In the genomic region with DNA sequence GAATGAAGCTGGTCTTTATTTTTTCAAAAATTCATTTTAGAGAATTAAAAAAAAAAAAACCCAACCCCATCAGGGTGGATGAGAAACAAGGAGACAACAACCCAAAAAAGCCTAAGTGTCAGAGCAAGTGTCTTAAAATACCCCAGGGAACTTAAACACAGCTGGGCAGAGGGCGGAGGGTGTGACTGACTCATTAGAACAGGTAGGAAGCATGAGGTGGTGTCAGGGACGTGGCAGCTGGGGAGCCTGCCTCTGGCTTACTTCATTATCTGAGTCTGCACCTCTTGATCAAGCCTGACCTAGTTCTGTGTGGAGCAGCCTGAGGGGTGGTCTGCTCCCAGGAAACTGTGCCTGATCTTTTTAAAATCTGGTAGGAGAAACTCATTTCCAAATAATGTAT, we compare ENCODE assay signal across 22 mouse cellular contexts. TPM values are rescaled to one million over a fixed set of nuclear protein-coding genes. Genes with fewer than 3 reads are reported as not detected.
DNase-seq lines count a peak whose midpoint lies in the region; ATAC-seq lines count a peak whose summit lies in the region.
"Had no signal": no experiment of that assay in that cellular context is flagged by ENCODE, and none has a peak within 500 bp of the region (broad histone marks: within the 10 kb centered on the region; RNA-seq: fewer than 3 reads in every experiment).

No protein-coding gene starts in this region.

- H3K4me3 ChIP-seq in hindbrain, embryonic 11.5 days (ENCODE audit: low read depth, low read length), result no peak overlapping the region
- H3K4me3 ChIP-seq: forebrain, embryonic 10.5 days; forebrain, embryonic 13.5 days; hindbrain, embryonic 13.5 days had no signal

- H3K9ac ChIP-seq in hindbrain, embryonic 11.5 days (ENCODE audit: low read depth, low read length), result no peak overlapping the region
- H3K9ac ChIP-seq: forebrain, embryonic 13.5 days; hindbrain, embryonic 13.5 days had no signal

- DNase-seq in frontal cortex, postnatal 10 days (ENCODE audit: low spot score in 2 of 2), result no peak
- DNase-seq in left cerebral cortex, postnatal 25 days (ENCODE audit: low spot score in 2 of 2), result peak; percentile 33 to 71
- no peak for DNase-seq in left cerebral cortex, postnatal 4 days
- peak; percentile 45 for DNase-seq in right cerebral cortex, postnatal 25 days
- no peak for DNase-seq in right cerebral cortex, postnatal 14 days
- DNase-seq in testis, postnatal 14 days (ENCODE audit: low spot score), result no peak
- no peak for DNase-seq in hindbrain, embryonic 11.5 days (ENCODE audit: low spot score)
- DNase-seq: adrenal gland, adult 8-10 months; adrenal gland, postnatal 25 days; cerebellum, adult 18-20 months; cerebellum, adult 9-10 months; cerebellum, postnatal 14 days; gastrocnemius, postnatal 25 days had no signal

- no peaks in the 10 kb centered on the region for H3K36me3 ChIP-seq in hindbrain, embryonic 11.5 days (ENCODE audit: control insufficient read depth, insufficient read depth, low read length)
- H3K36me3 ChIP-seq: forebrain, embryonic 10.5 days; hindbrain, embryonic 13.5 days had no signal

- H3K4me2 ChIP-seq in hindbrain, embryonic 11.5 days (replicated peaks; ENCODE audit: low read depth, low read length), result no peak overlapping the region
- H3K4me2 ChIP-seq: forebrain, embryonic 13.5 days; heart, embryonic 11.5 days; hindbrain, embryonic 13.5 days had no signal

- no peaks in the 10 kb centered on the region for H3K27me3 ChIP-seq in hindbrain, embryonic 11.5 days (ENCODE audit: control insufficient read depth, insufficient read depth, low read length)
- H3K27me3 ChIP-seq: forebrain, embryonic 13.5 days; hindbrain, embryonic 13.5 days had no signal

- 65% methylated on average over 2 of the region's 2 CpGs for WGBS in hindbrain, embryonic 11.5 days

- intact Hi-C loops in left cerebral cortex, postnatal 25 days (cut with DNase I), result no loop called here
- intact Hi-C loops in left cerebral cortex, postnatal 4 days (cut with DNase I), result no loop called here

- no peak overlapping the region for H3K27ac ChIP-seq in hindbrain, embryonic 11.5 days (ENCODE audit: low read depth, low read length)
- H3K27ac ChIP-seq: forebrain, embryonic 10.5 days; forebrain, embryonic 13.5 days; hindbrain, embryonic 13.5 days had no signal

- peak; percentile 45; the same call in 1 of the 2 replicates for ATAC-seq in frontal cortex, adult (ENCODE audit: low TSS enrichment)
- ATAC-seq in hindbrain, embryonic 11.5 days (ENCODE audit: low FRiP score), result no peak
- ATAC-seq: activated CD4-positive, CD25-positive, alpha-beta regulatory T cell, adult 4 months; forebrain, embryonic 13.5 days; forebrain, embryonic 16.5 days; hindbrain, embryonic 16.5 days had no signal

- H3K9me3 ChIP-seq in hindbrain, embryonic 11.5 days (ENCODE audit: control insufficient read depth, low read length), result no peaks in the 10 kb centered on the region
- H3K9me3 ChIP-seq: forebrain, embryonic 10.5 days; forebrain, embryonic 13.5 days; hindbrain, embryonic 13.5 days had no signal

- no peaks in the 10 kb centered on the region for H3K4me1 ChIP-seq in hindbrain, embryonic 11.5 days (replicated peaks; ENCODE audit: control insufficient read depth, insufficient read depth, low read length)
- H3K4me1 ChIP-seq: forebrain, embryonic 10.5 days; forebrain, embryonic 13.5 days had no signal

RNA-seq across cellular contexts. Expression of a gene that starts 20.8 kb away (rescaled TPM):
- 100 to 1,000 TPM; 227 to 232 TPM for total RNA-seq in left cerebral cortex, postnatal 25 days (2021)
- 100 to 1,000 TPM; 211 to 222 TPM for total RNA-seq in left cerebral cortex, postnatal 4 days (2021)
- 12.4 and 33.9 TPM in 2 replicates for polyA plus RNA-seq in hindbrain, embryonic 11.5 days (2014; fragmentation: Nextera tagmentation; extraction: Ambion mirVana)
- total RNA-seq: hematopoietic stem cell, adult 5-6 weeks had no signal

Comparison
In these comparisons a context has a peak if more than half of its experiments do, and no peak if none do; other contexts are left out.
1. DNase-seq: peak in left cerebral cortex, postnatal 25 days (2 of 2) and right cerebral cortex, postnatal 25 days (single experiment); none in frontal cortex, postnatal 10 days (0 of 2), left cerebral cortex, postnatal 4 days (single experiment), right cerebral cortex, postnatal 14 days (single experiment), testis, postnatal 14 days (single experiment) and hindbrain, embryonic 11.5 days (single experiment).